Mouse (Mus musculus): ENCODE data around the gene Gm21962.

The Gm21962 gene

GRCm38 (mm10) chr3:137716573-137717157 is 45.3 kb downstream of the Gm21962 start:
- DNase-seq (ENCODE audit: low spot score) = no peak
